Mouse (Mus musculus) G1E (cell line): Measurements from ENCODE around the gene Cxcl5. TPM values are rescaled to one million over a fixed set of nuclear protein-coding genes. Genes with fewer than 3 reads are reported as not detected.

Experiments used
- ATAC-seq: 2 replicates; pipeline ENCODE4 v1.8.0; 2016; ENCODE audit warnings: mild to moderate bottlenecking; ENCODE audit not compliant: insufficient number of reproducible peaks, poor library complexity, low FRiP score, severe bottlenecking; ENCODE audit errors: extremely low read depth
- DNase-seq: peaks from one replicate; pipeline ENCODE4 v3.0.0; 2012; ENCODE audit warnings: low spot score
- H3K27me3 ChIP-seq: 2 replicates; pipeline ENCODE4 v1.6.1; 2012; ENCODE audit warnings: mild to moderate bottlenecking, low read length, inconsistent platforms; ENCODE audit not compliant: insufficient read depth
- H3K36me3 ChIP-seq: replicated peaks from 2 replicates; pipeline ENCODE3; 2012; ENCODE audit warnings: mild to moderate bottlenecking, inconsistent platforms
- H3K4me1 ChIP-seq: 2 replicates; pipeline ENCODE4 v1.6.1; 2012; ENCODE audit warnings: low read depth, low read length, inconsistent platforms, mixed read lengths; ENCODE audit not compliant: insufficient read depth
- H3K4me3 ChIP-seq: 2 replicates; pipeline ENCODE4 v1.5.1; 2012; ENCODE audit warnings: low read depth, mild to moderate bottlenecking, inconsistent platforms, low read length, moderate library complexity, mixed read lengths
- H3K9me3 ChIP-seq: replicated peaks from 2 replicates; pipeline ENCODE4 v1.6.1; 2012; ENCODE audit warnings: inconsistent platforms
- CTCF ChIP-seq: IDR thresholded peaks from 2 replicates; pipeline ENCODE4 v1.5.1; 2012; ENCODE audit warnings: low read depth, low read length, inconsistent platforms, mixed read lengths
- GATA1 ChIP-seq: IDR thresholded peaks from 2 replicates; pipeline ENCODE4 v1.6.1; 2012; ENCODE audit warnings: borderline replicate concordance, low read length, inconsistent platforms, mixed read lengths
- GATA2 ChIP-seq: IDR thresholded peaks from 2 replicates; pipeline ENCODE4 v1.6.1; 2012; ENCODE audit warnings: low read depth, low read length, inconsistent platforms, borderline replicate concordance
- POLR2AphosphoS5 ChIP-seq: IDR thresholded peaks from 2 replicates; pipeline ENCODE4 v1.6.1; 2012; ENCODE audit warnings: low read depth, low read length, inconsistent platforms; ENCODE audit not compliant: insufficient replicate concordance
- TAL1 ChIP-seq: conservative IDR thresholded peaks from 2 replicates; pipeline ENCODE4 v1.6.1; 2012; ENCODE audit warnings: low read depth, low read length, inconsistent platforms, mixed read lengths
- polyA plus RNA-seq: library from polyadenylated mRNA; stranded (reverse); fragments of >175 nt; gene quantifications from 2 replicates; pipeline ENCODE4 v1.2.3, GENCODE M21; 2012
- total RNA-seq, 2 experiments: library from RNA; stranded (forward) in 1 of 2; stranded (reverse) in 1 of 2; fragments of 200-1000 nt in 1 of 2; fragments of >200 nt in 1 of 2; fragmentation: Nextera tagmentation in 1 of 2; gene quantifications; 2 replicates each; pipeline ENCODE4 v1.2.3; 2014 to 2017

Cxcl5 gene
- total and polyA plus RNA-seq, 3 experiments = not detected

DNA sequence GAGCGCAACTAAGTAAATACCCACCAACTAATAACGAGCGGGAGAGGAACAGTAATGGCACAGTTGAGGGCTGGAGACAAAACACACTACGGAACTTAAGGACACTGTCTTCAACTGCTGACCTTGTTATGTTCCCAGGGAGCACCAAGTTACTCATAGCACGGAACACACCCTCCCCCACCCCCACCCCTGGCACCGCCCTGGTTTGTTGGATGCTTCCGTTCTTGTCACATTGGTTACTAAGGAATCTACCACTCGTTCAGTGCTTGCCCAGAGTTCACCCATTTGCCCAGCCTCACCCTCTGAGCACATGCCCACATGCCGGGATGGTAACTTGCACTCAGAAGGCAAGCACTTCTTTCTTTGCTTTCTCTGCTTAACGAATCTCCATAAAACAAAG, 18.5 kb downstream of the Cxcl5 start:
- DNase-seq (no peak), ATAC-seq (no peak)
- no peaks in the 10 kb centered on the region for H3K36me3 ChIP-seq
- no peaks in the 10 kb centered on the region for H3K9me3 ChIP-seq
- no peak for TF ChIP-seq CTCF
- no peak for TF ChIP-seq POLR2AphosphoS5
- TF ChIP-seq GATA2 = no peak
- TF ChIP-seq GATA1 = no peak
- TF ChIP-seq TAL1 = no peak
- H3K4me3 ChIP-seq = no peak overlapping the region
- H3K27me3 ChIP-seq = no peaks in the 10 kb centered on the region
- peaks cover 54% of the 10 kb centered on the region for H3K4me1 ChIP-seq

DNA sequence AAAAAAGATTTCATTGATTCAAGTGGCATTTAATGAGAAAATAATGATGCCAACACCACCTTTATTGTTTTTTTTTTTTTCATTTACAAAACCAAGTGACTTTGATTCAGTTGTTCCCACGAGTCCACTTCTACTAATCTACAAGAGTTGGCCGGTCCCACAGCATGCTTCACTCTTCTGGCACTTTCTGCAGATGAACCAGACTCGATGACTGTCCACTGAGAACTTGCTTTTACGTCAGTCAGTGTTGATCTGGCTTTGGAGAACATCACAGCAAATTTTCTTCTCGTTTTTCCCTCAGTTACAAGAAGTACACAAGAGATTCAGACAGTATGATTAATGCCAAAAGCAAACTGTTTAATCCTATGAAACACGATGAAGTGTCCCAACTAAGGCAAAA, 19.7 kb downstream of the Cxcl5 start:
- no peak overlapping the region for H3K4me3 ChIP-seq
- no peak for ATAC-seq
- no peaks in the 10 kb centered on the region for H3K9me3 ChIP-seq
- no peaks in the 10 kb centered on the region for H3K27me3 ChIP-seq
- peaks cover 54% of the 10 kb centered on the region for H3K4me1 ChIP-seq
- TF ChIP-seq GATA1 (no peak), CTCF (no peak), POLR2AphosphoS5 (no peak), GATA2 (no peak)
- no peaks in the 10 kb centered on the region for H3K36me3 ChIP-seq
- DNase-seq = no peak

DNA sequence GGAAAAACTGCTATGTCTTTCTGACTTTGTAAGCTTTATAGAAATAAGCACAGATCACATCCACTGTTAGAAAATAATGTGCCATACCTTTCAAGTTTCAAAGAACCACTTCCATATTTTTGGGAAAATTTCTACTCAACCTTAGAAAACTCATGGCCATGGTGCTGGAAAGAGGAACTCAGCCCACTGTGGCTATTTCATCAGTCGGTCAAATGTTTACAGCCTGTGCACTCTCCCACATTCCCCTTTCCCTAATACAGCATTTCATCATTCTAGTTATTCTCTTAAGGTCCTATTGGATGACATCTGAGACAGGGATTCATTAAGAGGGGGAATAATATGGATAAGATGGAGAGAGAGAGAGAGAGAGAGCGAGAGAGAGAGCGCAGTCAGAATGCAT, 24.5 kb downstream of the Cxcl5 start:
- Histone ChIP-seq H3K4me3 (no peak overlapping the region), H3K36me3 (no peaks in the 10 kb centered on the region)
- no peak for ATAC-seq

DNA sequence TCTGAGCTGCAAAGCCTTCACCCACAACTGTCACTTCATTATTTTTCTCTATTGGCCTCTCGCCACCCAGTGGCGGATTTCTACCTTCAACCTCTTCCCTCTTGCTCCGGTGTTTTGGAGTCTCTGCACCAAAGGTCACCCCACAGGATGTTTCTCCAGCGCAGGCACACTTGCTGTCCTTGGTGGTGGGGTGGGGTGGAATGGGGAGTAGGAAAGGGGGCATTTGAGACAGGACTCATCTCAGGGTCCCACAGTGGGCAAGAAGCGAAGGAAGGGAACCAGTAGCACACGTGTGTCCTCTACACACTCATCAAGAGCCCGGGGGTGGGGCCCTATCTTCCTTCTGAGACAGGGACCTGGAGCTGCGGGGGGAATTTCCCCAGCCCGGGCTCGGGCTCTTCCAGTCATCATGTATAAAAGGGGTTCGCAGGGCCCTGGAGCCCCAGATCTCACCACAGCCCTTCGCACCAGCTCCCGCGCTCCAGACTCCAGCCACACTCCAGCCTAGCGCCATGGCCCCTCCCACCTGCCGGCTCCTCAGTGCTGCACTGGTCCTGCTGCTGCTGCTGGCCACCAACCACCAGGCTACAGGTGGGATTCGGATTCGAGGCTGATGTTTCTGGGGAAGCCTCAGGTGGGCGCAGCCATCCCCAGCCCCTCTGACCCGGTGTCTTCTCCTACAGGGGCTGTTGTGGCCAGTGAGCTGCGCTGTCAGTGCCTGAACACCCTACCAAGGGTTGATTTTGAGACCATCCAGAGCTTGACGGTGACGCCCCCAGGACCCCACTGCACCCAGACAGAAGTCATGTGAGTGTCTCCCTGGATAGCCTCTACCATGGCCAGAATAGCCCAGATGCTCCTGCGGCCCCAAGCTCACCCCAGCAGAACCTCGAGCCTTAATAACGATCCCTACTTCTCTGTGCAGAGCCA, 26.8 kb downstream of the Cxcl5 start, which contains the start of gene Cxcl3:
Gene Cxcl3 (plus strand): TSS at position 445 of the 930 bp plus-strand sequence.
- Histone ChIP-seq H3K27me3 (no peaks in the 10 kb centered on the region; the same call in 1 of the 2 replicates), H3K4me3 (peak within 1 kb of the TSS; percentile 6; the same call in 1 of the 2 replicates), H3K4me1 (peaks cover 32% of the 10 kb centered on the region), H3K9me3 (no peaks in the 10 kb centered on the region), H3K36me3 (no peaks in the 10 kb centered on the region)
- TF ChIP-seq GATA2 (no peak), CTCF (no peak), POLR2AphosphoS5 (no peak), TAL1 (no peak), GATA1 (no peak)
- ATAC-seq = peak; percentile 57
- peak; percentile 15 for DNase-seq

More for the DNA sequence above, 24.5 kb downstream of the Cxcl5 start:
- Histone ChIP-seq H3K9me3 (no peaks in the 10 kb centered on the region), H3K4me1 (peaks cover 39% of the 10 kb centered on the region), H3K27me3 (no peaks in the 10 kb centered on the region)
- no peak for TF ChIP-seq GATA2
- TF ChIP-seq GATA1 = no peak
- TF ChIP-seq TAL1 = no peak
- no peak for TF ChIP-seq POLR2AphosphoS5
- no peak for TF ChIP-seq CTCF
- no peak for DNase-seq

DNA sequence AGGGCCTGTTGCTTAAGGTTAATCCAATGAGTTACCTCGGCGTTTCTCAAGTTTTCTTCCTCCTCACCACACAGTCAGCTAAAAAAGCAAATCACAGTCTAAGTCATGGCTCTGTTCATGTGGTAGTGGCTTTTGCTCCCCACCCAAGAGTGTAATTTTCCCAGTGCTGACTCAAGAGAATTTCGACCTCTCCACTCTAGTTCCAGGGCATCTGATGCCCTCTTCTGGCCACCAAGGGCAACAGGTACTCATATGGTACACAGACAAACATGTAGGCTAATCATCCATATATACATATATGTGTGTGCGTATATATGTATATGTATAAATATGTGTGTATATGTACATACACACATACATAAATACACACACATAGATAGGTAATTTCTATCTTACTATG, 29.0 kb downstream of the Cxcl5 start:
- peaks cover 24% of the 10 kb centered on the region for H3K4me1 ChIP-seq
- ATAC-seq = no peak; the same call in 1 of the 2 replicates
- peak; percentile 10 for DNase-seq
- H3K4me3 ChIP-seq = no peak overlapping the region
- no peaks in the 10 kb centered on the region for H3K36me3 ChIP-seq
- H3K9me3 ChIP-seq = no peaks in the 10 kb centered on the region
- peaks cover 7% of the 10 kb centered on the region; the same call in 1 of the 2 replicates for H3K27me3 ChIP-seq
- TF ChIP-seq GATA2 (no peak), GATA1 (no peak), CTCF (0 out of 2 replicates have a peak, but pooled peaks have one; percentile 23), POLR2AphosphoS5 (no peak), TAL1 (no peak)

DNA sequence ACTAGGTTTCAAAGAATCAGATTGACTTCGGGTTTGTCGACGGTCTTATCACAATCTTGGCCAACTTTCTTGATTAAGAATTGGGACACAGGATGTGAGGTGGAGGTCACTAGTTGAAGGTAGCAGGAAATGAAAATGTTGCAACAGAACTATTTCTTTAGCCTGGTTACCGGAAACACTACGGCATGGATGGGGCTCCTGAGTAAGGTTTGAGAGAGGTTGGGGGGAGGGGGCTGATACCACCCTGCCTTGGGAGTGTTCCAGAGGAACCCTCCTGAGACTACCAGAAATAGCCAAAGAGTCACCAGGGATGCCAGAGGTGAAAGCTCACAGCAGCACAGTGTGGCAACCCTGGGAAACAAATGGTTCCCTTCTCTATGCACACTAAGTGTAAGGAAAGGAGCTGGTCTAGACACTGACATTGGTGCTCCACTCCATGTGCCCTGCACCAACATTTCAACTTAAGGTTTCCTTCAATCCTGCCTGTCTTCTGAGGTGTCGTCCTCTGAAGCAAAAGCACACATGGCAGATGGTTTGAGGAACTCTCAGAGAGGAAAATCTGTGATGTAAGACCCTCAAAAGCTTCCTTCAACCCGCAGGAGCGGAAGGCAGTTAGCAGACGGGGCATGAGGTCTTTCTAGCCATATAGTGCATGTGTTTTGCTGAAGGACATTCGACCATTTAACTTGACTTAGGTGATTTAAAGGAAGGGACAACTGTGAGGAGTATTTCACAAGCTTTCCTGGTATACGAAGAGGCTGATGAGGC, 30.3 kb downstream of the Cxcl5 start:
- ATAC-seq = no peak
- peaks cover 7% of the 10 kb centered on the region; the same call in 1 of the 2 replicates for H3K27me3 ChIP-seq
- no peak for DNase-seq
- no peak overlapping the region for H3K4me3 ChIP-seq
- H3K36me3 ChIP-seq = no peaks in the 10 kb centered on the region
- H3K4me1 ChIP-seq = peaks cover 20% of the 10 kb centered on the region
- H3K9me3 ChIP-seq = no peaks in the 10 kb centered on the region
- TF ChIP-seq POLR2AphosphoS5 = no peak
- no peak for TF ChIP-seq TAL1
- TF ChIP-seq GATA1 = no peak
- TF ChIP-seq GATA2 = no peak
- no peak for TF ChIP-seq CTCF
